Mouse (Mus musculus) cerebellum, adult 2 months (tissue): Measurements from ENCODE around the gene Myh2.

ENCODE experiments used
- CTCF ChIP-seq: fragments of 200-500 bp; IDR thresholded peaks from 2 replicates; pipeline ENCODE4 v1.5.1; 2011; ENCODE audit warnings: low read depth, mild to moderate bottlenecking, control low read depth, low read length, moderate library complexity, borderline replicate concordance; ENCODE audit not compliant: insufficient read depth
- POLR2A ChIP-seq: fragments of 200-500 bp; IDR thresholded peaks from 2 replicates; pipeline ENCODE4 v1.6.1; 2011; ENCODE audit warnings: low read length, control low read depth, borderline replicate concordance; ENCODE audit not compliant: insufficient read depth

- TF ChIP-seq CTCF: no peak
- TF ChIP-seq POLR2A: no peak
These were observed 19.5 kb downstream of the Myh2 start for GRCm38 (mm10) chr11:67190316-67190715.
